In genomic region chr7:28570291-28570981, GRCm38 (mm10) we compare ENCODE assay signal across 8 mouse cellular contexts. TPM values are rescaled to one million over a fixed set of nuclear protein-coding genes. Genes with fewer than 3 reads are reported as not detected.
DNase-seq lines count a peak whose midpoint lies in the region; ATAC-seq lines count a peak whose summit lies in the region.

No protein-coding gene starts in this region.

- peak; percentile 66 for DNase-seq in brain, adult 2 months (ENCODE audit: low read depth, low spot score)
- DNase-seq in kidney, postnatal 14 days: peak; percentile 95
- DNase-seq in ovary, postnatal 14 days (ENCODE audit: low spot score): peak; percentile 73
- no peak for DNase-seq in c-Kit-positive CD71-positive TER-119-positive erythroid progenitor cells, embryonic 14.5 days (ENCODE audit: low spot score)
- DNase-seq in embryo, embryonic 9.5 days (ENCODE audit: extremely low spot score): no peak

- H3K27ac ChIP-seq in forebrain, embryonic 15.5 days (replicated peaks): 0 out of 2 replicates have a peak overlapping the region, but pooled peaks have one; percentile 10
- no peak overlapping the region for H3K27ac ChIP-seq in forebrain, embryonic 12.5 days
- peak overlapping the region; percentile 30 for H3K27ac ChIP-seq in heart, embryonic 13.5 days (replicated peaks)

- no peak for ATAC-seq in forebrain, embryonic 15.5 days (replicated peaks)
- ATAC-seq in forebrain, embryonic 12.5 days (ENCODE audit: low FRiP score): no peak
- no peak for ATAC-seq in heart, embryonic 13.5 days (ENCODE audit: extremely low read depth, insufficient number of reproducible peaks, low FRiP score, low TSS enrichment)

- peaks cover 8% of the 10 kb centered on the region; the same call in 1 of the 2 replicates for H3K4me1 ChIP-seq in forebrain, embryonic 15.5 days
- peaks cover 9% of the 10 kb centered on the region; the same call in 1 of the 2 replicates for H3K4me1 ChIP-seq in forebrain, embryonic 12.5 days
- H3K4me1 ChIP-seq in heart, embryonic 13.5 days: peaks cover 54% of the 10 kb centered on the region

- peaks cover 16% of the 10 kb centered on the region for H3K36me3 ChIP-seq in forebrain, embryonic 15.5 days
- peaks cover 36% of the 10 kb centered on the region for H3K36me3 ChIP-seq in forebrain, embryonic 12.5 days (replicated peaks)
- peaks cover 38% of the 10 kb centered on the region for H3K36me3 ChIP-seq in heart, embryonic 13.5 days

- H3K4me3 ChIP-seq in forebrain, embryonic 15.5 days: no peak overlapping the region
- no peak overlapping the region for H3K4me3 ChIP-seq in forebrain, embryonic 12.5 days (replicated peaks)
- no peak overlapping the region for H3K4me3 ChIP-seq in heart, embryonic 13.5 days

- 67% methylated on average over 12 of the region's 12 CpGs for WGBS in forebrain, embryonic 15.5 days
- WGBS in forebrain, embryonic 12.5 days: 85% methylated on average over 12 of the region's 12 CpGs
- 55% methylated on average over 12 of the region's 12 CpGs for WGBS in heart, embryonic 13.5 days

- no peaks in the 10 kb centered on the region for H3K27me3 ChIP-seq in forebrain, embryonic 15.5 days
- no peaks in the 10 kb centered on the region for H3K27me3 ChIP-seq in forebrain, embryonic 12.5 days
- H3K27me3 ChIP-seq in heart, embryonic 13.5 days (replicated peaks): no peaks in the 10 kb centered on the region

- no peaks in the 10 kb centered on the region for H3K9me3 ChIP-seq in forebrain, embryonic 15.5 days
- H3K9me3 ChIP-seq in forebrain, embryonic 12.5 days: no peaks in the 10 kb centered on the region
- H3K9me3 ChIP-seq in heart, embryonic 13.5 days: no peaks in the 10 kb centered on the region

- H3K4me2 ChIP-seq in forebrain, embryonic 15.5 days (replicated peaks): no peak overlapping the region
- H3K4me2 ChIP-seq in forebrain, embryonic 12.5 days: no peak overlapping the region
- no peak overlapping the region for H3K4me2 ChIP-seq in heart, embryonic 13.5 days

- no peak overlapping the region for H3K9ac ChIP-seq in forebrain, embryonic 15.5 days (replicated peaks)
- no peak overlapping the region for H3K9ac ChIP-seq in forebrain, embryonic 12.5 days
- peak overlapping the region; percentile 58 for H3K9ac ChIP-seq in heart, embryonic 13.5 days

RNA-seq across cellular contexts. Expression of gene Nccrp1, which starts 23.4 kb away (rescaled TPM):
- not detected in 2 replicates for polyA plus RNA-seq in forebrain, embryonic 15.5 days (2015; fragmentation: Nextera tagmentation; extraction: Ambion mirVana)
- polyA plus RNA-seq in forebrain, embryonic 12.5 days (2016; fragmentation: Nextera tagmentation; extraction: Ambion mirVana): not detected in 2 replicates
- polyA plus RNA-seq in heart, embryonic 13.5 days (2015; fragmentation: Nextera tagmentation; extraction: Ambion mirVana): not detected in 2 replicates

RNA-seq across cellular contexts. Expression of gene Samd4b, which starts 27.5 kb away (rescaled TPM):
- polyA plus RNA-seq in forebrain, embryonic 15.5 days (2015; fragmentation: Nextera tagmentation; extraction: Ambion mirVana): 24.3 and 25.7 TPM in 2 replicates
- 35.6 and 37.6 TPM in 2 replicates for polyA plus RNA-seq in forebrain, embryonic 12.5 days (2016; fragmentation: Nextera tagmentation; extraction: Ambion mirVana)
- polyA plus RNA-seq in heart, embryonic 13.5 days (2015; fragmentation: Nextera tagmentation; extraction: Ambion mirVana): 18.7 and 23.3 TPM in 2 replicates

RNA-seq across cellular contexts. Expression of gene Pak4, which starts 27.5 kb away (rescaled TPM):
- polyA plus RNA-seq in forebrain, embryonic 15.5 days (2015; fragmentation: Nextera tagmentation; extraction: Ambion mirVana): 28.9 and 30.0 TPM in 2 replicates
- 41.0 and 43.9 TPM in 2 replicates for polyA plus RNA-seq in forebrain, embryonic 12.5 days (2016; fragmentation: Nextera tagmentation; extraction: Ambion mirVana)
- 27.9 and 30.5 TPM in 2 replicates for polyA plus RNA-seq in heart, embryonic 13.5 days (2015; fragmentation: Nextera tagmentation; extraction: Ambion mirVana)

RNA-seq across cellular contexts. Expression of gene Sycn, which starts 29.8 kb away (rescaled TPM):
- polyA plus RNA-seq in forebrain, embryonic 15.5 days (2015; fragmentation: Nextera tagmentation; extraction: Ambion mirVana): not detected in 2 replicates
- not detected in 2 replicates for polyA plus RNA-seq in forebrain, embryonic 12.5 days (2016; fragmentation: Nextera tagmentation; extraction: Ambion mirVana)
- not detected in 2 replicates for polyA plus RNA-seq in heart, embryonic 13.5 days (2015; fragmentation: Nextera tagmentation; extraction: Ambion mirVana)

RNA-seq across cellular contexts. Expression of gene Ifnl3, which starts 47.8 kb away (rescaled TPM):
- polyA plus RNA-seq in forebrain, embryonic 15.5 days (2015; fragmentation: Nextera tagmentation; extraction: Ambion mirVana): not detected in 2 replicates
- polyA plus RNA-seq in forebrain, embryonic 12.5 days (2016; fragmentation: Nextera tagmentation; extraction: Ambion mirVana): not detected in 2 replicates
- polyA plus RNA-seq in heart, embryonic 13.5 days (2015; fragmentation: Nextera tagmentation; extraction: Ambion mirVana): not detected in 2 replicates

Comparison
In these comparisons a context has a peak if more than half of its experiments do, and no peak if none do; other contexts are left out.
1. DNase-seq: peak in brain, adult 2 months (single experiment), kidney, postnatal 14 days (single experiment) and ovary, postnatal 14 days (single experiment); none in c-Kit-positive CD71-positive TER-119-positive erythroid progenitor cells, embryonic 14.5 days (single experiment) and embryo, embryonic 9.5 days (single experiment).